Mouse (Mus musculus) neural tube, embryonic 15.5 days (tissue): ENCODE results near the gene Ppp2r2d. TPM values are rescaled to one million over a fixed set of nuclear protein-coding genes. Genes with fewer than 3 reads are reported as not detected.

Experiments used
- polyA plus RNA-seq: library from polyadenylated mRNA; unstranded; fragments of >200 nt; fragmentation: Nextera tagmentation; extraction: Ambion mirVana; gene quantifications from 2 replicates; pipeline ENCODE4 v1.2.1, GENCODE M21; 2015

The Ppp2r2d gene
- polyA plus RNA-seq, 1 experiment from 2014 or later = 88.2 TPM

Other genes with a start within 250 kb of the Ppp2r2d start
- 31.5 and 38.2 TPM in 2 replicates for gene Mapk1ip1, start 194 bp downstream of the Ppp2r2d start, polyA plus RNA-seq
- gene Bnip3, start 63.4 kb downstream of the Ppp2r2d start, polyA plus RNA-seq = 128 and 131 TPM in 2 replicates
- gene Jakmip3, start 94.7 kb downstream of the Ppp2r2d start, polyA plus RNA-seq = 11.4 and 11.7 TPM in 2 replicates
- gene Dpysl4, start 239.9 kb downstream of the Ppp2r2d start, polyA plus RNA-seq = 153 and 181 TPM in 2 replicates